Mouse (Mus musculus): ENCODE measurements at regions not wholly inside any gene's neighbourhood (a gene's known extent, or its start where the extent isn't known, plus 50 kb on each side); places are given as distances from the start of the nearest gene placed in this dataset.

DNA sequence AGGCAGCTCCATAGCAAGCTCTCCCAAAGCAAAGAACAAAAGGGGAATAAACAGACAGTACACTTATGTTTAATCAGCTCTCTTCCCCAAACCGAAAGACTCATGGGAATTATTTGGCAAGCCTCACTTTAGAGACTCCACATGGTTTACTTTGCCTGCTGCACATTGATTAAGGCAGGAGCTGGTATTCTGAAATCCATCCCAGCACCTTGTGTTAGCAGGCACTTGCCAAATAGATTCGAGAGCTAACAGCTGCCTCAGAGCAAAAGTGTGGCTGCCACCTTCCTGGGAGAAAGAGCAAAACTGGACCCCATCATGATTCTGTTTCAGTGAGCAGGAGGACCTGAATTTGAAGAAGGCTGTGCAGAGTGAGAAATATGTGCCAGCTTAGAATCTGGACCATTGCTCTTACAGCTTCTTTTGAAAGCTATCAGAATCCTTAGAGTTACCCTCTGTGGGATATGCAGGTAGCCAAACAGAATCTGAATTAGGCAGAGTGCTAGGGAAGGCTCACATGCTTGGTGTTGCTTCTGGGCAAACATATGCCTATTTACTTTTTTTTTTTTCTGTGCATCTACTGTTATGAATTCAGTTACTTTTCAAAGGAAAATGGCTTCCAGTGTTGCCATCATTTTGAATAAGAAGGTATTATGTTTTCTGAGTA is 2703.8 kb downstream of the Poteg start:
- no peak for TF ChIP-seq CTCF (IDR thresholded peaks at IDR 0.05; ENCODE audit: low read depth)
- no peak for TF ChIP-seq EP300 (IDR thresholded peaks at IDR 0.05; ENCODE audit: low read depth)

All from heart, postnatal 0 days (tissue).